Mouse (Mus musculus): ENCODE results near the gene Osgepl1.
"Not testable (repeated sequence)": the region's sequence is repeated elsewhere in the genome, so short reads cannot be mapped to it uniquely, and the experiment has no call there.

Gene Osgepl1

GRCm38 (mm10) chr1:53312989-53313967 is at the start of gene Osgepl1:
Osgepl1 (plus strand) TSS chr1:53313624.
- in situ Hi-C loops (cut with MboI, MseI) = no loop called here

GRCm38 (mm10) chr1:53264958-53265612 is 48.3 kb upstream of the Osgepl1 start:
- in situ Hi-C loops (cut with MboI, MseI) = not testable (repeated sequence)

- in situ Hi-C loops (cut with MboI, MseI) = no loop called here
These were observed 43.5 kb upstream of the Osgepl1 start for GRCm38 (mm10) chr1:53269901-53270300.

GRCm38 (mm10) chr1:53272646-53273045 is 40.8 kb upstream of the Osgepl1 start:
- in situ Hi-C loops (cut with MboI, MseI) = no loop called here

- in situ Hi-C loops (cut with MboI, MseI) = no loop called here
These were observed 22.2 kb upstream of the Osgepl1 start for GRCm38 (mm10) chr1:53291197-53291596.

GRCm38 (mm10) chr1:53296581-53297383 is 16.6 kb upstream of the Osgepl1 start, which contains the start of the genes Pms1, Ormdl1 and Gm28778:
Pms1 (minus strand) TSS chr1:53297018.
Ormdl1 (plus strand) TSS chr1:53297095.
Gm28778 (plus strand) TSS chr1:53297111.
- in situ Hi-C loops (cut with MboI, MseI) = loop anchor here (5.0 kb wide), 1 partner anchor 46 kb away; no protein-coding TSS in a partner anchor

GRCm38 (mm10) chr1:53300506-53300905 is 12.9 kb upstream of the Osgepl1 start:
- in situ Hi-C loops (cut with MboI, MseI) = no loop called here

GRCm38 (mm10) chr1:53321662-53322344 is 8.4 kb downstream of the Osgepl1 start:
- in situ Hi-C loops (cut with MboI, MseI) = no loop called here

GRCm38 (mm10) chr1:53323254-53323653 is 9.8 kb downstream of the Osgepl1 start:
- in situ Hi-C loops (cut with MboI, MseI) = no loop called here

GRCm38 (mm10) chr1:53324277-53324676 is 10.9 kb downstream of the Osgepl1 start:
- in situ Hi-C loops (cut with MboI, MseI) = no loop called here

- in situ Hi-C loops (cut with MboI, MseI) = no loop called here
These were observed 11.5 kb downstream of the Osgepl1 start for GRCm38 (mm10) chr1:53324827-53325494.

GRCm38 (mm10) chr1:53333527-53333926 is 20.1 kb downstream of the Osgepl1 start:
- in situ Hi-C loops (cut with MboI, MseI) = not testable (repeated sequence)

- in situ Hi-C loops (cut with MboI, MseI) = no loop called here
These were observed 22.0 kb downstream of the Osgepl1 start for GRCm38 (mm10) chr1:53335465-53335864.

GRCm38 (mm10) chr1:53337403-53337802 is 24.0 kb downstream of the Osgepl1 start:
- in situ Hi-C loops (cut with MboI, MseI) = not testable (repeated sequence)

GRCm38 (mm10) chr1:53341071-53341470 is 27.6 kb downstream of the Osgepl1 start:
- in situ Hi-C loops (cut with MboI, MseI) = loop anchor here (5.0 kb wide), 1 partner anchor 44 kb away; the partner anchor contains the start of genes Gm28778, Ormdl1 and Pms1

- in situ Hi-C loops (cut with MboI, MseI) = no loop called here
These were observed 39.2 kb downstream of the Osgepl1 start, which contains the start of the genes Asdurf, Gm28551 and Asnsd1 for GRCm38 (mm10) chr1:53352327-53353261. Asdurf (minus strand) TSS chr1:53352619. Gm28551 (minus strand) TSS chr1:53352667. Asnsd1 (minus strand) TSS chr1:53352752.

GRCm38 (mm10) chr1:53358988-53359387 is 45.6 kb downstream of the Osgepl1 start:
- in situ Hi-C loops (cut with MboI, MseI) = no loop called here
